Mouse (Mus musculus) ES-E14 (cell line): Measurements from ENCODE around the gene Disp3.

Experiments
- CHD2 ChIP-seq: IDR thresholded peaks from 2 replicates; pipeline ENCODE4 v1.6.1; 2014; ENCODE audit warnings: mild to moderate bottlenecking, low read depth, low read length, inconsistent platforms
- HCFC1 ChIP-seq: IDR thresholded peaks from 2 replicates; pipeline ENCODE4 v1.6.1; 2012; ENCODE audit warnings: low read length, inconsistent platforms, borderline replicate concordance; ENCODE audit not compliant: insufficient read depth

DNA sequence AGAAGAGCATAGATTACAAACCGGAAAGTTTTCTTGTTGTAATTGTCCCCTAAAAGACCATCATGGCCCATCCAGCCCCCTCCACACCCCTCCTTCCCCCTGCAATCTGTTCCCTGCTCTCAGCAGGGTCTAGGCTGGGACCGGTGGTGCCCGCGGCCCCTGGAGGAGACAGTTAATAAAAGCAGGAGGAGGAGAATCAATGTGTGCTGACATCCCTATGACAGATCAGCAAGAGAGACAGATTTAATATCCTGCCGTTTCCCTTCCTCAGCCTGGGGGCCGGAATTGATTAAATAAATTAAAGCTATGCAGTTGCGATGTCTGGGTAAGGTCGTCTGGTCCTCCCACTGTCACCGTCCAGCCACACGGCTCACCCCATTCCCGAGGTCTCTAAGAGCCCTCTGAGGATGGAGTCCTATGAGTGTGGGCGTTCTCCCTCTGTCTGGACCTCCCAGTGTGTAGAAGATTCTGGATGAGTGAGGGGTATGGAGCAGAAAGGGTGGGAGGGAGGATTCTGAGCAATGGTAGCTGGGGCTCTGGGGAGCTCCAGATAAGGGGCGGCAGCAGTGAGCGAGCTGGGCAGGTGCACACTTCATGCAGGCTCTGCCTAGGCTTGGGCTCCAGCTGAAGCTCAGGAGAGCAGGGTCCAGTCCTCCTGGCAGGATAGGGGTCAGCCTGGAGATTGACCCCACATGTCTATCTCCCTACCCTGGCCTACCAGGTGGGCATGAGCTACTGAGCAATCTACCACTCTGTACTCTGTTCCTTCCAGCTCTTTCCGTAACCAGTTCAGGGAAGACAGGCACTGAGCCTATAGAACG is 24.7 kb upstream of the Disp3 start:
- TF ChIP-seq CHD2 (no peak), HCFC1 (no peak)
